9 mouse cellular contexts compared by ENCODE assay signal in the genomic region with DNA sequence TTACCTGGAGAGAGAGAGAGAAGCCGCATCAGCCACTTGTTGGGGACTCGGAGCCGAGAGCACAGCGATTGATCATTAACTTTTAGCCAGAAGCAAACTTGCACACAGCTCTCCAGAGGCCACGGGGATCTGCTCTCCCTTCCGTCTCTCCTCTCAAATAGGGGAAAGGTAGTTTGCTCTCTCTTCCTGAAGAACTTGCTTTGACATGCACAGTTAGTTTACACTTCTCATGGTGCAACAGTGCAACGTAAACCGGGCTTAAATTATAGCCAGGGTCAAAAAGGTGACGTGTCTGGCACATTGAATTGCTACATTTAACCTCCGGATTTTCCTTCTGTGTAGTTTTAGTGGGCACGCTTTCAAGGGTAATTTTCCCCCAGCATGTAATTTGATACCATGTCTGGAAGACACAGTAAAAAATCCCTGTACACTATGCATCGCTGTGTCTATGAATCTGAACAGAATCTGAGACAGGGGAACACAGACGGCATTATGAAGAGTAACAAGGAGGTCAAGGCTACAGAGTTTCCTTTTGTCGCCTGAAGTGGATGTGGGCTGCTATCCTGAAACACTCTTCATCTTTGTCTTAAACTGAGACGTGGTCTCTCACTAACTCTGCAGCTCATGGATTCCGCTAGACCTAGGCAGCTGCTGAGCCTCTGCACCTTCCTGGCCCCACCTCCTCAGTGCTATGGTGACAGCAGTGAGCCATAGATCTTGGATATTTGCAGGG.
A peak's percentile ranks its signal among the peaks of the same experiment; 100 is the strongest.
DNase-seq lines count a peak whose midpoint lies in the region; ATAC-seq and TF ChIP-seq lines count a peak whose summit lies in the region.
"Had no signal": no experiment of that assay in that cellular context is flagged by ENCODE, and none has a peak within 500 bp of the region (broad histone marks: within the 10 kb centered on the region; RNA-seq: fewer than 3 reads in every experiment).

No protein-coding gene starts in this region.

- intact Hi-C loops in left cerebral cortex, postnatal 14 days (cut with DNase I), result no loop called here

- TF ChIP-seq CTCF in layer of hippocampus, adult 2 months (conservative IDR thresholded peaks at IDR 0.05), result no peak

- H3K4me3 ChIP-seq in lung, embryonic 16.5 days (ENCODE audit: low read length), result peak overlapping the region; percentile 27
- H3K4me3 ChIP-seq in hindbrain, embryonic 12.5 days, result no peak overlapping the region
- H3K4me3 ChIP-seq in neural tube, embryonic 14.5 days (ENCODE audit: low read depth, low read length), result no peak overlapping the region
- H3K4me3 ChIP-seq in layer of hippocampus, adult 2 months, result no peak overlapping the region

- no peaks in the 10 kb centered on the region for H3K9me3 ChIP-seq in lung, embryonic 16.5 days (ENCODE audit: control insufficient read depth, low read length)
- no peaks in the 10 kb centered on the region for H3K9me3 ChIP-seq in hindbrain, embryonic 12.5 days (replicated peaks)
- no peaks in the 10 kb centered on the region for H3K9me3 ChIP-seq in neural tube, embryonic 14.5 days (ENCODE audit: control insufficient read depth, low read length)

- H3K4me1 ChIP-seq in lung, embryonic 16.5 days (replicated peaks; ENCODE audit: control insufficient read depth, insufficient read depth, low read length), result peaks cover 12% of the 10 kb centered on the region
- H3K4me1 ChIP-seq in hindbrain, embryonic 12.5 days, result peaks cover 7% of the 10 kb centered on the region
- peaks cover 3% of the 10 kb centered on the region; the same call in 1 of the 2 replicates for H3K4me1 ChIP-seq in neural tube, embryonic 14.5 days (ENCODE audit: control insufficient read depth, insufficient read depth, low read length)

- H3K9ac ChIP-seq in lung, embryonic 16.5 days (ENCODE audit: low read length), result no peak overlapping the region
- H3K9ac ChIP-seq in hindbrain, embryonic 12.5 days, result no peak overlapping the region
- no peak overlapping the region for H3K9ac ChIP-seq in neural tube, embryonic 14.5 days (replicated peaks; ENCODE audit: low read depth, low read length)

- peak overlapping the region; percentile 51 for H3K4me2 ChIP-seq in lung, embryonic 16.5 days (ENCODE audit: low read depth, low read length)
- peak overlapping the region; percentile 16; the same call in 1 of the 2 replicates for H3K4me2 ChIP-seq in hindbrain, embryonic 12.5 days (replicated peaks)
- H3K4me2 ChIP-seq in neural tube, embryonic 14.5 days (ENCODE audit: low read depth, low read length), result peak overlapping the region; percentile 6; the same call in 1 of the 2 replicates

- peak; percentile 68 for ATAC-seq in lung, embryonic 16.5 days (ENCODE audit: low read depth)
- ATAC-seq in hindbrain, embryonic 12.5 days (ENCODE audit: low FRiP score), result peak; percentile 78; the same call in 1 of the 2 replicates
- peak; percentile 63; the same call in 1 of the 2 replicates for ATAC-seq in neural tube, embryonic 14.5 days (ENCODE audit: low read depth)

- no peaks in the 10 kb centered on the region for H3K36me3 ChIP-seq in lung, embryonic 16.5 days (ENCODE audit: control insufficient read depth, insufficient read depth, low read length)
- H3K36me3 ChIP-seq in hindbrain, embryonic 12.5 days, result no peaks in the 10 kb centered on the region
- H3K36me3 ChIP-seq in neural tube, embryonic 14.5 days (ENCODE audit: control insufficient read depth, insufficient read depth, low read length), result no peaks in the 10 kb centered on the region

- DNase-seq in lung, postnatal 10 days, result no peak
- DNase-seq in kidney, postnatal 4 days, result peak; percentile 8 to 35
- no peak for DNase-seq in left cerebral cortex, postnatal 14 days (ENCODE audit: low spot score in 2 of 2)
- no peak for DNase-seq in layer of hippocampus, adult 2 months (ENCODE audit: low spot score in 2 of 2)
- DNase-seq in spleen, postnatal 36 days (ENCODE audit: low spot score in 2 of 2), result no peak
- DNase-seq: right cerebral cortex, postnatal 4 days had no signal

- peak overlapping the region; percentile 25; the same call in 1 of the 2 replicates for H3K27ac ChIP-seq in lung, embryonic 16.5 days (ENCODE audit: low read length)
- H3K27ac ChIP-seq in hindbrain, embryonic 12.5 days, result 0 out of 2 replicates have a peak overlapping the region, but pooled peaks have one; percentile 12
- no peak overlapping the region for H3K27ac ChIP-seq in neural tube, embryonic 14.5 days (ENCODE audit: low read depth, low read length)
- H3K27ac ChIP-seq in layer of hippocampus, adult 2 months, result no peak overlapping the region

- 9% methylated on average over 16 of the region's 16 CpGs for WGBS in lung, embryonic 16.5 days
- 41% methylated on average over 16 of the region's 16 CpGs for WGBS in hindbrain, embryonic 12.5 days
- 26% methylated on average over 16 of the region's 16 CpGs for WGBS in neural tube, embryonic 14.5 days

- no peaks in the 10 kb centered on the region for H3K27me3 ChIP-seq in lung, embryonic 16.5 days (ENCODE audit: control insufficient read depth, insufficient read depth, low read depth, low read length)
- H3K27me3 ChIP-seq in hindbrain, embryonic 12.5 days, result no peaks in the 10 kb centered on the region
- H3K27me3 ChIP-seq in neural tube, embryonic 14.5 days (ENCODE audit: control insufficient read depth, insufficient read depth, low read length), result no peaks in the 10 kb centered on the region

Comparison
In these comparisons a context has a peak if more than half of its experiments do, and no peak if none do; other contexts are left out.
1. H3K27ac ChIP-seq: peak in lung, embryonic 16.5 days (single experiment) and hindbrain, embryonic 12.5 days (single experiment); none in neural tube, embryonic 14.5 days (single experiment) and layer of hippocampus, adult 2 months (single experiment).
2. DNase-seq: peak in kidney, postnatal 4 days (2 of 2); none in lung, postnatal 10 days (single experiment), left cerebral cortex, postnatal 14 days (0 of 2), layer of hippocampus, adult 2 months (0 of 2) and spleen, postnatal 36 days (0 of 2).
3. Peak in every context shown above with its lines, with median percentiles within 50 percentile points of each other: ATAC-seq and H3K4me2 ChIP-seq.